Mouse (Mus musculus) right cerebral cortex, postnatal 10 days (tissue): ENCODE measurements around the gene Hapln4.
A peak's percentile ranks its signal among the peaks of the same experiment; 100 is the strongest.
"Not testable (repeated sequence)": the region's sequence is repeated elsewhere in the genome, so short reads cannot be mapped to it uniquely, and the experiment has no call there.

Experiments used
- DNase-seq, 2 experiments: peaks; one replicate each; pipeline ENCODE4 v3.0.0; 2021; ENCODE audit warnings: low spot score in 2 of 2

Gene Hapln4

GRCm38 (mm10) chr8:70083285-70083684 is at the start of gene Hapln4:
Hapln4 (plus strand) TSS chr8:70083457.
- peak in 1 of 2 experiments; percentile 58 for DNase-seq

GRCm38 (mm10) chr8:70037994-70038393 is 45.3 kb upstream of the Hapln4 start:
- DNase-seq: no peak

GRCm38 (mm10) chr8:70041885-70042546 is 41.2 kb upstream of the Hapln4 start:
- DNase-seq: peak in 1 of 2 experiments; percentile 50

- peak; percentile 96 to 97 for DNase-seq
These were observed 40.4 kb upstream of the Hapln4 start, which contains the start of the genes Mau2 and Sugp1 for GRCm38 (mm10) chr8:70042583-70043455. Mau2 (minus strand) TSS chr8:70042734. Sugp1 (plus strand) TSS chr8:70042813.

GRCm38 (mm10) chr8:70043996-70044395 is 39.3 kb upstream of the Hapln4 start:
- DNase-seq: no peak

- no peak for DNase-seq
These were observed 33.6 kb upstream of the Hapln4 start for GRCm38 (mm10) chr8:70049662-70050061.

- DNase-seq: not testable (repeated sequence)
These were observed 32.8 kb upstream of the Hapln4 start for GRCm38 (mm10) chr8:70050434-70050833.

GRCm38 (mm10) chr8:70057721-70058120 is 25.5 kb upstream of the Hapln4 start:
- no peak for DNase-seq

- no peak for DNase-seq
These were observed 11.3 kb upstream of the Hapln4 start for GRCm38 (mm10) chr8:70071836-70072440.

GRCm38 (mm10) chr8:70072441-70073069 is 10.7 kb upstream of the Hapln4 start, which contains the start of gene Tm6sf2:
Tm6sf2 (plus strand) TSS chr8:70072924.
- peak; percentile 67 to 70 for DNase-seq

GRCm38 (mm10) chr8:70073120-70073519 is 10.1 kb upstream of the Hapln4 start:
- no peak for DNase-seq

- no peak for DNase-seq
These were observed 9.6 kb upstream of the Hapln4 start for GRCm38 (mm10) chr8:70073682-70074081.

- DNase-seq: no peak
These were observed 1.3 kb upstream of the Hapln4 start for GRCm38 (mm10) chr8:70081976-70082375.

GRCm38 (mm10) chr8:70084191-70085065 is 1.2 kb downstream of the Hapln4 start:
- peak in 1 of 2 experiments; percentile 43 for DNase-seq

- no peak for DNase-seq
These were observed 2.9 kb downstream of the Hapln4 start for GRCm38 (mm10) chr8:70086151-70086550.

GRCm38 (mm10) chr8:70087237-70087636 is 4.0 kb downstream of the Hapln4 start:
- DNase-seq: no peak

- DNase-seq: peak; percentile 81
These were observed 4.8 kb downstream of the Hapln4 start for GRCm38 (mm10) chr8:70087836-70088650.

GRCm38 (mm10) chr8:70089296-70089960 is 6.2 kb downstream of the Hapln4 start:
- peak in 1 of 2 experiments; percentile 57 for DNase-seq

- no peak for DNase-seq
These were observed 9.5 kb downstream of the Hapln4 start for GRCm38 (mm10) chr8:70092786-70093185.
